Mouse (Mus musculus) hindbrain, embryonic 10.5 days (tissue): ENCODE data around the gene Lrmp. TPM values are rescaled to one million over a fixed set of nuclear protein-coding genes. Genes with fewer than 3 reads are reported as not detected.
"Not testable (repeated sequence)": the region's sequence is repeated elsewhere in the genome, so short reads cannot be mapped to it uniquely, and the experiment has no call there.

Source experiments
- DNase-seq: peaks from one replicate; pipeline ENCODE4 v3.0.0-alpha.2; 2017; ENCODE audit warnings: low spot score
- H3K27ac ChIP-seq: fragments of 300-500 bp; sonication (generic); 2 replicates; pipeline ENCODE4 v1.5.1; 2016; ENCODE audit warnings: mild to moderate bottlenecking, moderate library complexity
- H3K27me3 ChIP-seq: fragments of 300-500 bp; sonication (generic); 2 replicates; pipeline ENCODE4 v1.6.1; 2016; ENCODE audit warnings: mild to moderate bottlenecking; ENCODE audit not compliant: poor library complexity, insufficient read depth, severe bottlenecking
- H3K36me3 ChIP-seq: fragments of 300-500 bp; sonication (generic); 2 replicates; pipeline ENCODE4 v1.6.1; 2016; ENCODE audit warnings: mild to moderate bottlenecking, moderate library complexity
- H3K4me1 ChIP-seq: fragments of 300-500 bp; sonication (generic); replicated peaks from 2 replicates; pipeline ENCODE4 v1.6.1; 2016; ENCODE audit warnings: mild to moderate bottlenecking
- H3K4me3 ChIP-seq: fragments of 300-500 bp; sonication (generic); 2 replicates; pipeline ENCODE4 v1.5.1; 2016; ENCODE audit warnings: mild to moderate bottlenecking, moderate library complexity
- H3K9me3 ChIP-seq: fragments of 300-500 bp; sonication (generic); 2 replicates; pipeline ENCODE4 v1.6.1; 2016; ENCODE audit warnings: mild to moderate bottlenecking, moderate library complexity
- WGBS: fragments of 180-500 bp; shearing (Covaris S2); methylation state at CpG from one replicate; pipeline ENCODE4 v1.1.7; 2016; 5-methylcytosine and 5-hydroxymethylcytosine counted together
- polyA plus RNA-seq: library from polyadenylated mRNA; unstranded; fragments of >200 nt; fragmentation: Nextera tagmentation; extraction: Ambion mirVana; gene quantifications from 2 replicates; pipeline ENCODE4 v1.2.1, GENCODE M21; 2016

Lrmp gene
- polyA plus RNA-seq, 1 experiment from 2014 or later, result 1.8 TPM

DNA sequence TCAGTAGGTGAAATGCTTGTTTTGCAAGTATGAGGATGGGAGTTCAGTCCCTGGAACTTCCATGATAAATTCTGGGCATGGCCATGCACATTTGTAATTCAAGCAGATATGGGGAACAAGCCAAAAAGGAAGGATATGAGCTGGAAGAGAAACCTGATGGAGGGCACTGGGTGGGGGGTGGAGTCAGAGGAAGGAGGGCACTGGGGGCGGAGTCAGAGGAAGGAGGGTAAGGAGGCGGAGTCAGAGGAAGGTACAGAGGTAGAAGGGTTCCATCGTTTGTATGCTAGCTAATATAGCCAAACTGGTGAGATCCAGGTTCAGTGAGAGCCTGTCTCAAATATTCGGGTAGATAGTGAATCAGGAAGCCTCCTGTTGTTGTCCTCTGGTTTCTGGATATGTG lies 14.1 kb downstream of the Lrmp start:
- Histone ChIP-seq H3K4me1 (peaks cover 3% of the 10 kb centered on the region; the same call in 1 of the 2 replicates), H3K36me3 (no peaks in the 10 kb centered on the region), H3K4me3 (no peak overlapping the region), H3K9me3 (peaks cover 8% of the 10 kb centered on the region), H3K27ac (no peak overlapping the region), H3K27me3 (no peaks in the 10 kb centered on the region)
- no peak for DNase-seq
- WGBS, result 81% methylated on average over 4 of the region's 4 CpGs

DNA sequence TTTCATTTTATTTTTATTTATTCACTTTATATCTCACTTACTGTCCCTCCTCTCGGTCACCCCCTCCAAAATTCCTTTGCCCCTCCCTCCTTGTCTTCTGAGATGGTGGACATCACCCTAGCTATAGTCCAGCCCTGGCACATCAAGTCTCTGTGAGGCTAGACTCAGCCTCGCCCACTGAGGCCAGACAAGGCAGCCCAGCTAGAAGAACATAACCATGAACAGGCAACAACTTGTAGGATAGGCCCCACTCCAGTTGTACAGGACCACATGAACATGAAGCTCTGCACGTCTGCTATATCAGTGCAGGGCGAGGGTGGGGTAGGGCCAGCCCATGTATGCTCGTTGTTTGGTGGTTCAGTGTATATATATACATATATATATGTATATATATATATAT lies 16.5 kb downstream of the Lrmp start:
- WGBS, result 83% methylated on average over 5 of the region's 5 CpGs
- no peak for DNase-seq

DNA sequence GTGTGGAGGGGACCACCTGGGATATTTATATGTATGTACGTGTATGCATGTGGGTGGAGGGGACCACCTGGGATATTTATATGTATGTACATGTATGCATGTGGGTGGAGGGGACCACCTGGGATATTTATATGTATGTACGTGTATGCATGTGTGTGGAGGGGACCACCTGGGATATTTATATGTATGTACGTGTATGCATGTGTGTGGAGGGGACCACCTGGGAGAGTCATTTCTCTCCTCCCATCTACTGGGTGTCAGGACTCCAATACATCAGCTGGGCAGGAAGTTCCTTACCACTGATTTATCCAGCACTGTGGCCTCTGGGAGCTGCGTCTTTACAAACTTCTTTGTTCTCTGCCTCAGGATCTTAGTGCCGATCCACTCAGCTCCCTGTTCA lies 17.5 kb downstream of the Lrmp start:
- H3K4me1 ChIP-seq, H3K9me3 ChIP-seq, H3K27ac ChIP-seq, H3K27me3 ChIP-seq, H3K36me3 ChIP-seq, DNase-seq, H3K4me3 ChIP-seq: not testable (repeated sequence)
- 84% methylated on average over 5 of the region's 5 CpGs for WGBS

More for the DNA sequence above, 16.5 kb downstream of the Lrmp start:
- H3K4me3 ChIP-seq, result no peak overlapping the region
- H3K27me3 ChIP-seq, result no peaks in the 10 kb centered on the region
- H3K27ac ChIP-seq, result no peak overlapping the region
- peaks cover 3% of the 10 kb centered on the region; the same call in 1 of the 2 replicates for H3K4me1 ChIP-seq
- H3K9me3 ChIP-seq, result peaks cover 7% of the 10 kb centered on the region
- H3K36me3 ChIP-seq, result no peaks in the 10 kb centered on the region

DNA sequence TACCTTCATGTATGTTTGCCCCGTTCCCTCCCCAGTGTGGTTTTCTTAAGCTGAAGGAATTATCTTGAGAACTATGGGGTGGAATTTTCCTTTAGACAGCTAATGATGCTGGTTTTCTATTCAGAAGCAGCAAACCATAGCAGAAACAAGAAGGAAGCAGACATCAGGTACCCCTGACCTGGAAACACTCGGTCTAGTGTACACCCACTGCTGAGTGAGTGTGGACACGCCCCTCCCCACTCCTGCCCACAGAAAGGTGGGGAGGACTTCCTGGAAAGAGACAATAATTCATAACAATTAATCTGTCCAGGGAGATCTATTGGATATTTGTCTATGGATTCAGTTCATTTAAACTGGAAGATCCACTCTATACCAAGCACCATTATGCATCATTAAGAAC lies 19.8 kb downstream of the Lrmp start:
- no peaks in the 10 kb centered on the region for H3K27me3 ChIP-seq
- H3K36me3 ChIP-seq, result no peaks in the 10 kb centered on the region
- DNase-seq, result no peak
- H3K4me1 ChIP-seq, result peaks cover 3% of the 10 kb centered on the region; the same call in 1 of the 2 replicates
- H3K27ac ChIP-seq, result no peak overlapping the region
- H3K4me3 ChIP-seq, result no peak overlapping the region
- WGBS, result 81% methylated on average over 3 of the region's 3 CpGs
- no peaks in the 10 kb centered on the region for H3K9me3 ChIP-seq

DNA sequence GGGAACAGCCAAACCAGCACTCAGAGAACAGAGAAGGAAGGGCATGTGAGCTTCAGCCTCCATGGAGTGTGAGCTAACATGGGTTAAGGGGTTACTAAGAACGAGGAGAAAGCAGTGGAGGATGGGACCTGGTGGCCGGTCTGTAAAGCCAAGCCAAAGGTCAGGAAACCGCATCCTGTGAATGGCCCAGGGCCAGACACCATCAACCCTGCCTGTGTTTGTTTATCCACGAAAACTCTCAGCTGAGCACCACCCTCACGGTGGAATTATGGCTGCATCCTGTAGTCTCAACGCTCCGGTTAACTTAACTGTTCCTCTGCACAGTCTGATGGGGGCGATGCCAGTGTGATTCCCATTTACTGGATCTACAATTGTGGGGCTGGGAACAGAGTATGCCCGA lies 20.4 kb downstream of the Lrmp start:
- H3K4me3 ChIP-seq, result no peak overlapping the region
- no peaks in the 10 kb centered on the region for H3K9me3 ChIP-seq
- DNase-seq, result no peak
- H3K4me1 ChIP-seq, result peaks cover 3% of the 10 kb centered on the region; the same call in 1 of the 2 replicates
- no peaks in the 10 kb centered on the region for H3K27me3 ChIP-seq
- H3K27ac ChIP-seq, result no peak overlapping the region
- 69% methylated on average over 9 of the region's 9 CpGs for WGBS
- no peaks in the 10 kb centered on the region for H3K36me3 ChIP-seq

DNA sequence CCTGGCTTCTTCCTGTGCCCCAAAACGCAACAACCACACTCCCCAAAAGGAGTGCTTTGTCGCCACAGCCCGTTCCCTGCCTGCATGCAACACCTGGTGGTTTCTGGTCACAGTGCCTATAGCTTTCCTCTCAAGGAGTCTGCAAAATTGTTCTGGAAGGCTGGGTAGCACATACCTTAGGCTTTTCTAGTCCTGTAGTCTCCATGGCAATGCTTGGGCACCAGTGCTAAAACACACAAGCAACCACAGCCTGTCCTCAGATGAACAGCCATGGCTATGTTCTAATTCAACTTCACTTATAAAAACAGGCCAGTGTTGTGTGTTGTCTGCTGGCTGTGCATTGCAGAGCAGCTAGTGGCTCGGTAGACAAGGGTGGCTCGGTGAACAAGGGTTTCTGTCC lies 21.4 kb downstream of the Lrmp start:
- no peak for DNase-seq
- Histone ChIP-seq H3K4me1 (peaks cover 3% of the 10 kb centered on the region; the same call in 1 of the 2 replicates), H3K4me3 (no peak overlapping the region), H3K27me3 (no peaks in the 10 kb centered on the region), H3K36me3 (no peaks in the 10 kb centered on the region), H3K27ac (no peak overlapping the region), H3K9me3 (no peaks in the 10 kb centered on the region)
- 90% methylated on average over 5 of the region's 5 CpGs for WGBS

DNA sequence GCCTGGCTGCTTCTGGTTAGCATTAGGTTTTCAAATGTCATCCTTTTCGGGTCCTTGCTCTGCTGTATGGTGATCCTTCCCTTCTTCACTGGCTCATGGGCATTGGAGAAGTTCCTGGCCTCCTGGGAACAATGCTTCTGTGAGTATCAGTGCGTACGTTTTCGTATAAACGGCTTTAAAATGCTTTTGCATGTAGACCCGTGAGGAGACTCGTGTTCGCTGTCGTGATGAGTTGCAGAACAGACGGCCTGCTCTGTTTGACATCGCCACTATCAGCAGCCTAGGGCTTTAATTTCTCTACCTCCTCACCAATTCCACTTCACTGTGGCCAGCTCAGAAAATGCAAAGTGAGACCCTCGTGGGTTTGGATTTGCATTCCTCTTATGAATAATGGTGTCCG lies 23.8 kb downstream of the Lrmp start:
- DNase-seq, result no peak
- no peaks in the 10 kb centered on the region for H3K9me3 ChIP-seq
- 93% methylated on average over 13 of the region's 13 CpGs for WGBS
- peaks cover 8% of the 10 kb centered on the region for H3K4me1 ChIP-seq
- no peak overlapping the region for H3K4me3 ChIP-seq
- no peaks in the 10 kb centered on the region for H3K36me3 ChIP-seq
- no peaks in the 10 kb centered on the region for H3K27me3 ChIP-seq
- H3K27ac ChIP-seq, result no peak overlapping the region

DNA sequence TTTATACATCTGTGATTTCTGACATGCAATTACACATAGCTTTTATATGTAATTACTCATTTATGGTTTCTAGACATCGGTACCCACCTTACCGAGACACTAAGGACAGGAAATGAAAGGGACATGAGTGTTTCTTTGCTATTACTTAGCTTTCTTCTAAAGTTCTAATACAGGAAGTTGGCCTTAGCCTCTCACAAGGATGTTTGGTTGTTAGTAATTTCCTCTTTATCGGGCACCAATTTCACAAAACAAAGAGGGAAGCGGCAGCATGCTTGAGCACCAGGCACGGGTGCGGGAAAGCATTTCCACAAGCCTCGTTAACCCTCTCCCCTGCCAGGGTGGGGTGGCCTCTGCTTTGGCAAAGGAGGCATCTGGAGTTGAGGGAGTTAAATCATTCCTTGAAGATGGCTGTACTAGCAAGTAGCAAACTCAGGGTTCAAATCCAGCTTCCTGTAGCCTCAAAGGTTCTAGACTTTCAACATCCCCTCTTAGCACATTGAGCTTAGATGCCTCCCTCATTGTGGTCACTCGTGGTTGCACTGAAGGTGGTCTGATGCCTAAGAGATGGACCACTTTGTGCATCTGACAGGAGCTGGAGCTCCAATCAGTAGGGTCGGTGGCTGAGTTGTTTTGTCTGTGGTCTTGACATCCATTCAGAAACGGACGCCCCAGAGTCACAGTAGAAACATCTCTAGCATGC lies 24.5 kb downstream of the Lrmp start:
- no peak overlapping the region for H3K27ac ChIP-seq
- DNase-seq, result no peak
- no peak overlapping the region for H3K4me3 ChIP-seq
- H3K4me1 ChIP-seq, result peaks cover 11% of the 10 kb centered on the region
- 87% methylated on average over 11 of the region's 11 CpGs for WGBS
- H3K36me3 ChIP-seq, result no peaks in the 10 kb centered on the region
- no peaks in the 10 kb centered on the region for H3K9me3 ChIP-seq
- H3K27me3 ChIP-seq, result no peaks in the 10 kb centered on the region

DNA sequence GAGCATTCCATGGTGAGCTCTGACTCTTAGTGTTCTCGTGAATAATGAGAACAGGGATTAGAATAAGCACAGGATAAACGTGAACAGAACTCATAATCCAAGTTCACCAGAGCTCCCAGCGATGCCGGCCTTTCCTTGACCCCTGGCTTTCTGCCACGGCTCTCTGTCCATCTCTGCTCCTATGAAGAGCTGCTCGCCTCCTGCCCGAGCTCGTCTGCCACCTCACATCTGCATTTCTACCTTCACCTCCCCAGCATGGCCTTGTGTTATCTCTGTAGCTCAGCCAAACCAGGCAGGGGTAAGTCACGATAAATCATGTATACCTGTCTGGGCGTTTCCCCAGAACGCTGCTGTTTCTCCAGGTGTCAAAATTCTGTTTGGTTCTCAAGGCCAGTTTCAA lies 25.3 kb downstream of the Lrmp start:
- 82% methylated on average over 11 of the region's 11 CpGs for WGBS
- no peak overlapping the region for H3K27ac ChIP-seq

DNA sequence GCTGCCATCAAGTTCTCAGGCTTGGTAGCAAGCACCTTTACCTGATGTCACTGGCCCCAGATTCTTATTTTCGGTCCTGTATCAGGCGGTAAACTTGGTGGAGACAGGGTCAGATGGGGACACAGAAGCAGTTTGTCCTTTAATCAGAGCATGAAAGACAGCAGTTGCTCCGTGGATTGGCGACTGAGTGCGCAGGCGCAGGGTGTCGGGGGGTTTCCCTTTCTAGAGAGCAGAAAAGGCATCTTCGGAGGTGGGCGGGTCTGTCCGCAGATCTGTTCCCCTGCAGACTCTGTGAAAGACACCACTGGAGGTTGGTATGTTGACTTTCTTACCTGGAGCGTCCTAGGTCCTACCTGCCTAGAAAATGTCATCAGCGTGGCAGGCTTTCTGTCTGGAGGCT lies 26.4 kb downstream of the Lrmp start:
- Histone ChIP-seq H3K27me3 (no peaks in the 10 kb centered on the region), H3K4me1 (peaks cover 11% of the 10 kb centered on the region), H3K9me3 (no peaks in the 10 kb centered on the region), H3K4me3 (no peak overlapping the region), H3K36me3 (no peaks in the 10 kb centered on the region), H3K27ac (no peak overlapping the region)
- DNase-seq, result no peak
- WGBS, result 87% methylated on average over 12 of the region's 12 CpGs

More for the DNA sequence above, 25.3 kb downstream of the Lrmp start:
- Histone ChIP-seq H3K27me3 (no peaks in the 10 kb centered on the region), H3K36me3 (no peaks in the 10 kb centered on the region), H3K4me1 (peaks cover 11% of the 10 kb centered on the region), H3K4me3 (no peak overlapping the region), H3K9me3 (no peaks in the 10 kb centered on the region)
- DNase-seq, result no peak

DNA sequence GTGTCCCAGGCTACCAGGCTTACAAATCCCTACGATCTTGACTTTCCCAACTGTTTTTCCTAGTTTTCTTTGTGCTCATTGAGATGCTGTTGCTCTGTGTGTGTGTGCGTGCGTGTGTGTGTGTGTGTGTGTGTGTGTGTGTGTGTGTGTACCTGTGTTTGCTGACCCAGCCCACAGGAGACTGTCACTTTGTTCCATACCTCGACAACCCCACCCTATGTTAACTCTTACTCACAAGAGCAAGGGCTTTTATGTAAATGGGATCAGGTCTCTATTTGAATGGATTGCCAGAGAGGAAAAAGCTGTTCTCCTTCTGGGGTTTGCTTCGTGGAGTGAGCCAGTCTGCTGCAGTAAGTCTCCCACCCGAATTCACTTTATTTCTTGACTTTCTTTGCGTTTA lies 29.7 kb downstream of the Lrmp start:
- Histone ChIP-seq H3K4me1 (peaks cover 20% of the 10 kb centered on the region), H3K36me3 (no peaks in the 10 kb centered on the region), H3K9me3 (no peaks in the 10 kb centered on the region), H3K27ac (no peak overlapping the region), H3K4me3 (no peak overlapping the region), H3K27me3 (no peaks in the 10 kb centered on the region)
- 72% methylated on average over 7 of the region's 7 CpGs for WGBS
- DNase-seq, result no peak

DNA sequence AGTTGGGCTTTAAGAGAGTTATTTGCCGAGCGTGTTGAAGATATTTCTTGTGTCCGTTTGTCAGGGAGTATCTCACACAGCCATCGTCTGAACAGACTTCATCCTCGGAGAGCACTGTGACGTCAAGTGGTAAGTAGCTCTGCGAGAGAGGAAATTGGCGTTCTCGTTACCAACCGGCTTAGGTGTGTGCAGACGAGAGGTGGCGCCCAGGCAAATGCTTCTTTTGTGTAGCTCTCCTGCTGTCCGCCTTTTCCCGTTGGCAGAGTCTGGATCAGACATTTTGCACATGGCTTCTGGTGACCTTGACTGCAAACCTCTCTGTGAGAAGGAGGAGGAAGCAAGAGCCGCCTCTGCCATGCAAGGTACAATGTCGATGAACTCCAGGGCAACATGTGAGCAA lies 32.3 kb downstream of the Lrmp start:
- WGBS, result 90% methylated on average over 16 of the region's 16 CpGs
- DNase-seq, result no peak
- Histone ChIP-seq H3K9me3 (no peaks in the 10 kb centered on the region), H3K4me1 (peaks cover 20% of the 10 kb centered on the region), H3K4me3 (no peak overlapping the region), H3K27ac (no peak overlapping the region), H3K36me3 (no peaks in the 10 kb centered on the region), H3K27me3 (no peaks in the 10 kb centered on the region)

DNA sequence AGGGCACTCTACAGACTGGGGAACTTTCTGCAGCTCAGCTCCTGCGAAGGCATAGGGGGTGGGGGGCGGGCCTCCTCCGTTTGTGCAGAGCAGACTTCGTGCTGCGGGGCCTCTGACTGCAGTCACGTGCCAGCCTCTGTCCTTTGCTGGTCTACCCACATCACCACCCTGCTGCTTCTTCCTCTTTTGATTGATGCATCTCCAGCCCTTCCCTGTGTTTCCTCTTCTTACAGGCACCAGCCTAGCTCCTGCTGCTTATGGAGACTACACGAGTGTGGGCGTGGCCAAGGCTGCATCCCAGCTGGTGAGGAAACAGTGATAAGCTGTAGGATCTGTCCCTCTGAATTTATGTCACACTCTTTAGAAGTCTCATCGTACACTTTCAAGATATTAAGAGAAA lies 33.6 kb downstream of the Lrmp start:
- DNase-seq, result no peak
- WGBS, result 45% methylated on average over 9 of the region's 9 CpGs
- no peak overlapping the region for H3K4me3 ChIP-seq
- H3K36me3 ChIP-seq, result no peaks in the 10 kb centered on the region
- H3K27ac ChIP-seq, result no peak overlapping the region
- H3K27me3 ChIP-seq, result no peaks in the 10 kb centered on the region
- peaks cover 14% of the 10 kb centered on the region for H3K4me1 ChIP-seq
- H3K9me3 ChIP-seq, result no peaks in the 10 kb centered on the region

DNA sequence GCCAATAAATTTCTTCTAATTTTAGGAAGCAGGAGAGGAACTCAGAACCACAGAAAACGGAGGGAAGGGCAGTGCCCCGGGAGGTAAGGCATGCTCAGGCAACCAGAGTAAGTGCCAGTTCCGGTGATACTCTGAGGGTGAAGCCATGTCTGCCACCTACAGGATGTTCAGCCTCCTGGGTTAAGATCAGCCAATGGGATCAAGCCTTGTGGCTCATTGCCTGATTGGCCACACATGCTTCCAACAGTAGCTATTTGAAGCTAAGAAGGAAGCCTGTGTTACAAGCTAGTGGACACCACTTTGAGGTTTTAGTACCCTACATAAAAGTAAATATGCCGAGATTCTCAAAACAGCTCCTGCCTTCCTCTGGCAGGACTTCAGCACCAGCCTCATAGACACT lies 43.2 kb downstream of the Lrmp start:
- Histone ChIP-seq H3K4me1 (no peaks in the 10 kb centered on the region), H3K27ac (no peak overlapping the region), H3K4me3 (no peak overlapping the region), H3K27me3 (no peaks in the 10 kb centered on the region), H3K36me3 (no peaks in the 10 kb centered on the region), H3K9me3 (no peaks in the 10 kb centered on the region)
- WGBS, result 76% methylated on average over 4 of the region's 4 CpGs
- no peak for DNase-seq
